ENCODE assay signal across 1 mouse cellular context in genomic region chr13:43364985-43365824, GRCm38 (mm10).
A peak's percentile ranks its signal among the peaks of the same experiment; 100 is the strongest.
TF ChIP-seq lines count a peak whose summit lies in the region.

Gene Sirt5 (plus strand): TSS chr13:43365496.

TF ChIP-seq in CH12.LX, 34 proteins besides CTCF, POLR2A, EP300 and RAD21 (continued from another document):
- TF ChIP-seq TCF12 (IDR thresholded peaks at IDR 0.05; ENCODE audit: low read depth, low read length): peak; percentile 57; the same call in 1 of the 2 replicates
- TF ChIP-seq GABPA (IDR thresholded peaks at IDR 0.05; ENCODE audit: insufficient replicate concordance, low read depth, low read length): no peak
- TF ChIP-seq ZNF384 (IDR thresholded peaks at IDR 0.05; ENCODE audit: low read depth, low read length): no peak
- no peak for TF ChIP-seq USF1 (IDR thresholded peaks at IDR 0.05; ENCODE audit: low read depth, low read length)
- TF ChIP-seq ZKSCAN1 (IDR thresholded peaks at IDR 0.05; ENCODE audit: borderline replicate concordance, low read depth, low read length): no peak
- no peak for TF ChIP-seq UBTF (IDR thresholded peaks at IDR 0.05; ENCODE audit: low read depth, low read length)
- TF ChIP-seq USF2 (conservative IDR thresholded peaks at IDR 0.05; ENCODE audit: low read depth, low read length): no peak
- no peak for TF ChIP-seq MEF2A (IDR thresholded peaks at IDR 0.05; ENCODE audit: borderline replicate concordance, low read depth, low read length)
TF ChIP-seq in CH12.LX: peak in this region for 14.
